Comparison of ENCODE assay signal across 8 mouse cellular contexts in the genomic region with DNA sequence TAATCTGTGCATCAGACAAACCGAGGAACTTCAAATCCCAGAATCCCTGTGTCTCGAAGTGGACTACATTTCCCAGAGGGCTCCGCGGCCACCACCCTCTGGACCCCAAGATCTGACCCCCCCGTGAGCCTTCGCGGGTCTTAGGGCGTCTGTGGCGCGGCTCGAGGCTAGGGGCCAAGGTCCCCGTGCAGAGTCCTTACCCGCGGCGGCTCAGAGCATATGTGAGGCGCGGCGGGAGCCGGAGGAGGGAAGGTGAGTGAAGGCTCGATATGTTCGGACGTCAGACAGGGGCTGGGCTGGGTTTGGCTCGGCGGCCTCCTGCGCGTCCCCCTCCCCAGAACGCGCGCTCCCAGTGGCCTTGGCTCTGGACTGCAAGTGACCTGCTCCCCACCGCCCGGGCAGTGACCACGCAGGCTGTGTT. TPM values are rescaled to one million over a fixed set of nuclear protein-coding genes. Genes with fewer than 3 reads are reported as not detected.
DNase-seq lines count a peak whose midpoint lies in the region; ATAC-seq and TF ChIP-seq lines count a peak whose summit lies in the region.

A gene (plus strand): TSS at position 107 of the 421 bp plus-strand sequence.

- H3K79me2 ChIP-seq in C2C12 (ENCODE audit: control insufficient read depth, insufficient read depth) (no peaks in the 10 kb centered on the region), myocyte (ENCODE audit: control insufficient read depth, insufficient read depth) (no peaks in the 10 kb centered on the region)

- H3K4me1 ChIP-seq in heart, embryonic 12.5 days (replicated peaks), result peaks cover 7% of the 10 kb centered on the region
- peaks cover 8% of the 10 kb centered on the region for H3K4me1 ChIP-seq in kidney, embryonic 16.5 days (ENCODE audit: insufficient read depth, low read length)
- peaks cover 6% of the 10 kb centered on the region for H3K4me1 ChIP-seq in limb, embryonic 14.5 days (ENCODE audit: control insufficient read depth, insufficient read depth, low read length)

- DNase-seq in brain, embryonic 14.5 days (ENCODE audit: low read depth), result peak; percentile 94
- DNase-seq in fibroblast of lung, adult 2 months (ENCODE audit: low read depth), result peak; percentile 33
- peak; percentile 83 for DNase-seq in limb, embryonic 14.5 days (ENCODE audit: low spot score)
- peak; percentile 37 for DNase-seq in testis, postnatal 14 days (ENCODE audit: low spot score)

- WGBS in heart, embryonic 12.5 days, result under 1% methylated on average over 32 of the region's 32 CpGs
- under 1% methylated on average over 32 of the region's 32 CpGs for WGBS in kidney, embryonic 16.5 days
- WGBS in limb, embryonic 14.5 days, result under 1% methylated on average over 32 of the region's 32 CpGs

- no peaks in the 10 kb centered on the region for H3K27me3 ChIP-seq in C2C12 (ENCODE audit: control insufficient read depth, insufficient read depth, insufficient read length)
- no peaks in the 10 kb centered on the region for H3K27me3 ChIP-seq in heart, embryonic 12.5 days (replicated peaks)
- no peaks in the 10 kb centered on the region for H3K27me3 ChIP-seq in kidney, embryonic 16.5 days (ENCODE audit: insufficient read depth, low read length)
- no peaks in the 10 kb centered on the region for H3K27me3 ChIP-seq in limb, embryonic 14.5 days (ENCODE audit: control insufficient read depth, insufficient read depth, low read length)
- H3K27me3 ChIP-seq in myocyte (ENCODE audit: control insufficient read depth, insufficient read depth, insufficient read length), result no peaks in the 10 kb centered on the region

- H3K4me3 ChIP-seq in C2C12 (ENCODE audit: insufficient read depth, poor library complexity, severe bottlenecking) (peak within 1 kb of the TSS; percentile 57), myocyte (peak within 1 kb of the TSS; percentile 46)
- H3K4me3 ChIP-seq in heart, embryonic 12.5 days, result peak within 1 kb of the TSS; percentile 67
- peak within 1 kb of the TSS; percentile 64 for H3K4me3 ChIP-seq in kidney, embryonic 16.5 days (ENCODE audit: low read length)
- H3K4me3 ChIP-seq in limb, embryonic 14.5 days (replicated peaks; ENCODE audit: low read length), result peak within 1 kb of the TSS; percentile 84

- ATAC-seq in heart, embryonic 12.5 days (ENCODE audit: insufficient number of reproducible peaks, low FRiP score), result peak; percentile 87
- ATAC-seq in kidney, embryonic 16.5 days (ENCODE audit: low FRiP score, low TSS enrichment), result peak; percentile 95
- peak; percentile 91 for ATAC-seq in limb, embryonic 14.5 days (ENCODE audit: low FRiP score, low read depth)

- H3K9ac ChIP-seq in heart, embryonic 12.5 days, result peak within 1 kb of the TSS; percentile 81
- peak within 1 kb of the TSS; percentile 83 for H3K9ac ChIP-seq in kidney, embryonic 16.5 days (replicated peaks; ENCODE audit: low read length)
- peak within 1 kb of the TSS; percentile 85 for H3K9ac ChIP-seq in limb, embryonic 14.5 days (ENCODE audit: low read depth, low read length, severe bottlenecking)

- no peak within 1 kb of the TSS for H3K27ac ChIP-seq in heart, embryonic 12.5 days (ENCODE audit: poor library complexity, severe bottlenecking)
- H3K27ac ChIP-seq in kidney, embryonic 16.5 days (ENCODE audit: low read length), result peak within 1 kb of the TSS; percentile 5; the same call in 1 of the 2 replicates
- H3K27ac ChIP-seq in limb, embryonic 14.5 days (replicated peaks; ENCODE audit: low read depth, low read length), result no peak within 1 kb of the TSS; the same call in 1 of the 2 replicates

- H3K4me2 ChIP-seq in heart, embryonic 12.5 days, result peak within 1 kb of the TSS; percentile 92
- peak within 1 kb of the TSS; percentile 75 for H3K4me2 ChIP-seq in kidney, embryonic 16.5 days (replicated peaks; ENCODE audit: low read depth, low read length)
- H3K4me2 ChIP-seq in limb, embryonic 14.5 days (replicated peaks; ENCODE audit: low read depth, low read length, severe bottlenecking), result peak within 1 kb of the TSS; percentile 76
- peak within 1 kb of the TSS; percentile 71 for H3K4me2 ChIP-seq in myocyte (ENCODE audit: low read depth)

- H3K9me3 ChIP-seq in heart, embryonic 12.5 days (replicated peaks), result no peaks in the 10 kb centered on the region
- H3K9me3 ChIP-seq in kidney, embryonic 16.5 days (ENCODE audit: low read length), result no peaks in the 10 kb centered on the region
- H3K9me3 ChIP-seq in limb, embryonic 14.5 days (ENCODE audit: control insufficient read depth, low read length), result no peaks in the 10 kb centered on the region

- no peak for TF ChIP-seq CTCF in C2C12 (IDR thresholded peaks at IDR 0.05; ENCODE audit: control insufficient read depth, insufficient read depth, insufficient read length)
- TF ChIP-seq CTCF in brain, embryonic 14.5 days (IDR thresholded peaks at IDR 0.05; ENCODE audit: borderline replicate concordance, extremely low read depth, insufficient read depth, insufficient read length), result peak; percentile 17; the same call in 1 of the 2 replicates

- H3K79me3 ChIP-seq in C2C12 (ENCODE audit: low read depth), result peaks cover 2% of the 10 kb centered on the region

- H3K36me3 ChIP-seq in C2C12 (ENCODE audit: control insufficient read depth, insufficient read depth), result no peaks in the 10 kb centered on the region
- H3K36me3 ChIP-seq in heart, embryonic 12.5 days, result peaks cover 30% of the 10 kb centered on the region
- 0 out of 2 replicates have a peak, but pooled peaks cover 6% of the 10 kb centered on the region for H3K36me3 ChIP-seq in kidney, embryonic 16.5 days (ENCODE audit: insufficient read depth, low read length)
- 0 out of 2 replicates have a peak, but pooled peaks cover 4% of the 10 kb centered on the region for H3K36me3 ChIP-seq in limb, embryonic 14.5 days (ENCODE audit: control insufficient read depth, insufficient read depth, low read length)
- H3K36me3 ChIP-seq in myocyte (ENCODE audit: control insufficient read depth, insufficient read depth), result no peaks in the 10 kb centered on the region

- H3ac ChIP-seq in C2C12 (ENCODE audit: control insufficient read depth, insufficient read length, low read depth), result peak within 1 kb of the TSS; percentile 74
- H3ac ChIP-seq in myocyte (ENCODE audit: control insufficient read depth, insufficient read length), result peak within 1 kb of the TSS; percentile 68

- no peak; the same call in 1 of the 2 replicates for TF ChIP-seq POLR2A in brain, embryonic 14.5 days (IDR thresholded peaks at IDR 0.05; ENCODE audit: borderline replicate concordance, extremely low read depth, insufficient read depth, insufficient read length, poor library complexity, severe bottlenecking)
- TF ChIP-seq POLR2A in limb, embryonic 14.5 days (IDR thresholded peaks at IDR 0.05; ENCODE audit: borderline replicate concordance, extremely low read depth, insufficient read depth, insufficient read length), result no peak
- TF ChIP-seq POLR2A in myocyte (IDR thresholded peaks at IDR 0.05; ENCODE audit: insufficient read length, low read depth), result no peak

TF ChIP-seq in C2C12, 6 proteins besides CTCF, POLR2A, EP300 and RAD21:
- no peak for TF ChIP-seq MYOD1 (IDR thresholded peaks at IDR 0.05; ENCODE audit: control insufficient read depth, insufficient read length, low read depth)
- no peak for TF ChIP-seq USF1 (IDR thresholded peaks at IDR 0.05; ENCODE audit: low read depth)
- no peak for TF ChIP-seq CEBPB (IDR thresholded peaks at IDR 0.05; ENCODE audit: low read depth)
- no peak for TF ChIP-seq MYOG (IDR thresholded peaks at IDR 0.05; ENCODE audit: control insufficient read depth, extremely low read depth, insufficient read length)
- TF ChIP-seq FOSL1 (IDR thresholded peaks at IDR 0.05; ENCODE audit: insufficient read depth, low read length, poor library complexity, severe bottlenecking), result no peak

TF ChIP-seq in myocyte, 11 proteins besides CTCF, POLR2A, EP300 and RAD21:
- TF ChIP-seq TCF3 (IDR thresholded peaks at IDR 0.05; ENCODE audit: insufficient read length, low read depth) (no peak), MAX (IDR thresholded peaks at IDR 0.05; ENCODE audit: low read depth) (no peak), MYOD1 (IDR thresholded peaks at IDR 0.05; ENCODE audit: control insufficient read depth in 1 of 3, insufficient read length in 2 of 3, low read depth in 2 of 3) (no peak), CEBPB (IDR thresholded peaks at IDR 0.05; ENCODE audit: insufficient read depth, poor library complexity, severe bottlenecking) (no peak), TCF12 (IDR thresholded peaks at IDR 0.05; ENCODE audit: insufficient read depth, poor library complexity, severe bottlenecking) (no peak), SRF (IDR thresholded peaks at IDR 0.05; ENCODE audit: control insufficient read depth, insufficient read length, low read depth) (no peak), MYOG (IDR thresholded peaks at IDR 0.05; ENCODE audit: control insufficient read depth in 1 of 3, insufficient read depth in 1 of 3, insufficient read length in 2 of 3, low read depth in 2 of 3) (no peak), E2F4 (IDR thresholded peaks at IDR 0.05; ENCODE audit: insufficient read depth) (no peak), POLR2AphosphoS2 (IDR thresholded peaks at IDR 0.05; ENCODE audit: insufficient read length, low read depth) (no peak), USF1 (IDR thresholded peaks at IDR 0.05; ENCODE audit: low read depth) (no peak)

RNA-seq across cellular contexts. Expression of the gene that starts here (rescaled TPM):
- polyA plus RNA-seq in C2C12 (2012; fragmentation: generic; extraction: Trizol), result 0.88 TPM
- polyA plus RNA-seq in brain, embryonic 14.5 days (2012; rRNA removed), result 11.4 and 11.6 TPM in 2 replicates
- 5.4 and 6.4 TPM in 2 replicates for polyA plus RNA-seq in heart, embryonic 12.5 days (2016; fragmentation: Nextera tagmentation; extraction: Ambion mirVana)
- 13.5 and 14.2 TPM in 2 replicates for polyA plus RNA-seq in kidney, embryonic 16.5 days (2015; fragmentation: Nextera tagmentation; extraction: Ambion mirVana)
- polyA plus RNA-seq in limb, embryonic 14.5 days (2012; rRNA removed), result 6.1 and 9.6 TPM in 2 replicates
- polyA plus RNA-seq in limb, embryonic 14.5 days (2014; fragmentation: Nextera tagmentation; extraction: Ambion mirVana), result 6.4 and 8.8 TPM in 2 replicates
- 0.95 TPM for polyA plus RNA-seq in myocyte (2012; fragmentation: generic; extraction: Trizol)

Comparison
In these comparisons a context has a peak if more than half of its experiments do, and no peak if none do; other contexts are left out.
1. DNase-seq: peak in every context shown above with its lines; median percentile 94 in brain, embryonic 14.5 days; 83 in limb, embryonic 14.5 days; 37 in testis, postnatal 14 days; 33 in fibroblast of lung, adult 2 months.